Mouse (Mus musculus): ENCODE results near the gene Camkk2. TPM values are rescaled to one million over a fixed set of nuclear protein-coding genes. Genes with fewer than 3 reads are reported as not detected.

Gene Camkk2
- polyA plus RNA-seq, 1 experiment from 2014 or later: 48.7 TPM

GRCm38 (mm10) chr5:122704571-122704970 is 74.6 kb downstream of the Camkk2 start:
- Histone ChIP-seq H3K27ac (no peak overlapping the region), H3K4me2 (replicated peaks) (no peak overlapping the region), H3K4me1 (peaks cover 6% of the 10 kb centered on the region), H3K36me3 (no peaks in the 10 kb centered on the region), H3K4me3 (no peak overlapping the region), H3K9ac (no peak overlapping the region), H3K9me3 (replicated peaks) (no peaks in the 10 kb centered on the region), H3K27me3 (no peaks in the 10 kb centered on the region)
- 77% methylated on average over 4 of the region's 4 CpGs for WGBS
- no peak for ATAC-seq (ENCODE audit: low FRiP score)

DNA sequence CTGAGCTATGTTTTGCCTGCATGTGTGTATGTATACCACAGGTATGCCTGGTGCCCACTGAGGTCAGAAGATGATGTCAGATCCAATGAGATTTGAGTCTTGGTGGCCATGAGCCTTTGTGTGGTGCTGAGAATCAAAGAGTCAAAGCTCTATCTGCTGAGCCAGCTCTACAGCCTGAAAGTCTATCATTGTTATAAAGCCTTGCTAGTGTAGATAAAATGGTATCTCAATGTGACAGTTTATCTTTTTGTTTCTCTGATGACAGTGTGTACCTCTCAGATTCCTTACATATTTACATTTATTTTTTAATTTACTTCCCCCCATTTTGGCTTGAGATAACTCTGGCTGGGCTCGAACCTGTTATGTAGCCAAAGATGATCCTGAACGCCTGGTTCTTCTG is 75.6 kb downstream of the Camkk2 start:
- no peak overlapping the region for H3K4me3 ChIP-seq
- no peak overlapping the region for H3K27ac ChIP-seq
- WGBS: 78% methylated on average over 2 of the region's 2 CpGs
- no peak overlapping the region for H3K9ac ChIP-seq
- peaks cover 6% of the 10 kb centered on the region for H3K4me1 ChIP-seq
- H3K9me3 ChIP-seq (replicated peaks): no peaks in the 10 kb centered on the region
- no peaks in the 10 kb centered on the region for H3K27me3 ChIP-seq
- ATAC-seq (ENCODE audit: low FRiP score): no peak
- no peaks in the 10 kb centered on the region for H3K36me3 ChIP-seq
- H3K4me2 ChIP-seq (replicated peaks): no peak overlapping the region

- H3K4me2 ChIP-seq (replicated peaks): no peak overlapping the region
- no peak overlapping the region for H3K4me3 ChIP-seq
- no peaks in the 10 kb centered on the region for H3K27me3 ChIP-seq
- H3K9ac ChIP-seq: no peak overlapping the region
- H3K4me1 ChIP-seq: peaks cover 5% of the 10 kb centered on the region
- ATAC-seq (ENCODE audit: low FRiP score): no peak
- no peak overlapping the region for H3K27ac ChIP-seq
- no peaks in the 10 kb centered on the region for H3K9me3 ChIP-seq (replicated peaks)
- H3K36me3 ChIP-seq: no peaks in the 10 kb centered on the region
- WGBS: 86% methylated on average over 6 of the region's 6 CpGs
Observed at GRCm38 (mm10) chr5:122702156-122702555, 77.1 kb downstream of the Camkk2 start.

DNA sequence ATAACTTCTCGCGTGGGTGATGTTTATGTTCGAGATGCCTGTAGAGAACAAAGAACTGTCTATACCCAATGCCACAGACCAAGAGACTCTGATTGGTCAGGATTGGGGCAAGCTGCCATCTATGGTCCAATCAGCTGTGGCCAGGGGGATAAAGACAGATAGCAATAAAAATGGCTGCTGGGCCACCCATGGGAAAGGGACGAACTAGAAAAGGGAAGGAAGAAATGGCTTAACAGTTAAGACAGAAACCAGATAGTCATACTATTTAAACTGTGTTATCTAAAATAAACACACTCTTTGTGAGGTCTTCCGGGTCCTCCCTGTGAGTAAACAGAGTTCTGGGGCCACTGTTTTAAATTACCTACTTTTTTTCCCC is 78.4 kb downstream of the Camkk2 start:
- Histone ChIP-seq H3K4me3 (no peak overlapping the region), H3K27me3 (no peaks in the 10 kb centered on the region), H3K27ac (no peak overlapping the region), H3K9me3 (replicated peaks) (no peaks in the 10 kb centered on the region), H3K4me2 (replicated peaks) (no peak overlapping the region), H3K4me1 (no peaks in the 10 kb centered on the region), H3K36me3 (no peaks in the 10 kb centered on the region), H3K9ac (no peak overlapping the region)
- 73% methylated on average over 5 of the region's 5 CpGs for WGBS
- no peak for ATAC-seq (ENCODE audit: low FRiP score)

DNA sequence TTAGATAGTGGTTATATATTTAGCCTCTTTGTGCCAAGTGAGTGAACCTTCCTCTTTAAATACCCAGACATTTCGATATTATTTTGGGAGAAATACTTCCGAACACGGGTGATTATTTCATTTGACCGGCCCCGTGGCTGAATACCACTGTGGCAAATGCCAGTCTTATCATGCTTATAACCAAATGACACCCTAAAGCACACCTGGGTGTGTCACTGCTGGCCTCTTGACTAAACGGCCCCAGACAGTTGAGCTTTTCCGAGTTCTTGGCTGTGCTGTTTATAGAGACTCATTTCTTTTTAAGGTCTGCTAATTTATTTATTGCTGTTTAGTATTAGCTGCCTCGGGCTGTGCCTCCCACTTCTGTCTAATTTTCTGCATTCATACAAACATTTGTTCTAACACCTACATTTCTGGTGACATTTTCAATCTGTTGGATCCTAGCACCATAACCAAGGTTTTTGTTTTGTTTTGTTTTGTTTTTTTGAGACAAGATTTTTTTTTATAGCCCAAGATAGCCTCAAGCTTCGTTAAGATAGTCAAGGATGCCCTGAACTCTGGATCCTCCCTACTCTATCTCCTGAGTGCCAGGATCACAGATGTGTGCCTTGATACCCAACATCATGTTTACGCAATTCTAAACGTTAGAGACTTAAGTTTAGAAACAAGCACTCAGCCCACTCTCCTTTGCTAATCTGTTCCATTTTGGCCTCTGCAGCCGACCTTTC is 78.9 kb downstream of the Camkk2 start:
- H3K4me3 ChIP-seq: no peak overlapping the region
- H3K4me1 ChIP-seq: no peaks in the 10 kb centered on the region
- H3K4me2 ChIP-seq (replicated peaks): no peak overlapping the region
- no peak for ATAC-seq (ENCODE audit: low FRiP score)
- H3K27ac ChIP-seq: no peak overlapping the region
- no peaks in the 10 kb centered on the region for H3K27me3 ChIP-seq
- H3K9me3 ChIP-seq (replicated peaks): no peaks in the 10 kb centered on the region
- H3K9ac ChIP-seq: no peak overlapping the region
- 88% methylated on average over 12 of the region's 12 CpGs for WGBS
- H3K36me3 ChIP-seq: no peaks in the 10 kb centered on the region

DNA sequence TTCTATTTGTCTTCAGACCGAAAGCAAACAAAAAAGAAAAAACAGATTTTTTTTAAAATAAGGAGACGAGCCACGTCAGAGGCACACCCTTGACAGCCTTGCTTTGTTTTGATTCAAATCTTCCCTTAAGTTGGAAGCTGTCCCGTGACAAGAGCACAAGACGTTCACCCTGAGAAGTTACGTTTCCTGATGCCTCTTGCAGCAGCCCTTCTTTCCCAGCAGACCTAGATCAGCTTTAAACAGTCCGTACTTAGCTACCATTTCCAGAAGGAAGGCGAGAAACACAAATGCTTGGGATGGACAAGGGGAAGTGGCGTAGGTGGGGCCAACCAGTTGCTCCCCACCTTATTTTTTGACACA is 80.5 kb downstream of the Camkk2 start:
- Histone ChIP-seq H3K4me1 (peaks cover 2% of the 10 kb centered on the region), H3K27me3 (no peaks in the 10 kb centered on the region), H3K27ac (no peak overlapping the region), H3K4me2 (replicated peaks) (no peak overlapping the region), H3K4me3 (no peak overlapping the region), H3K36me3 (no peaks in the 10 kb centered on the region), H3K9me3 (replicated peaks) (no peaks in the 10 kb centered on the region), H3K9ac (no peak overlapping the region)
- no peak for ATAC-seq (ENCODE audit: low FRiP score)
- WGBS: 78% methylated on average over 9 of the region's 9 CpGs

DNA sequence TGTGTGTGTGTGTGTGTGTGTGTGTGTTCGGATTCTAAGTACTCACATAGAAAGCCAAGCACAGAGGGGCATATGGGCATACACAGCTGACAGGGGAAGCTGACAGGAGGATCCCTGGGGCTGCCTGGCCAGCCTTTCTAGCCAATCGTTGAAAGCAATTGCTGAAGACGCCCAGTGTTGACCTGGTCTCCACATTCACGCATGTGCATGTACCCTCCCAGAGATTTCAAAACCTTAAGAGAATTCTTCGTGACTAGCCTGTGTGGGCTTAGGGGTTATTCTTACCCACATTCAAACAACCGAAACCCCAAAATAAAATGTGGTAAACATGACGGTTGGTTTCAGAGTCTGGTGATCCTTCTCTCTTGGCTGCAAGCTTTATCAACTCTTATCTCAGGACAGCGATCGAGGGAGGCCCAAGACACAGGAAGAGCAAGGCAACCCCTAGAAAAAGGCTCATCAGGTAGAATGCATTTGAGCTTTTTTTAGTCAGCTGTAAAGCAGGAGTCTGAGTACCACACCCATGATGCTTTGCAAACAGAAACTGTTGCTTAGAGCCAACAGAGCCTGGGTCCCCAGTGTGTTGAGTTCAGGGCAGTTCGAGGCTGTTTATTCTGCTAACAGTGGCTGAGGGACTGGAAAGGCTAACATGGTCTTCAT is 81.0 kb downstream of the Camkk2 start:
- H3K4me3 ChIP-seq: no peak overlapping the region
- peaks cover 7% of the 10 kb centered on the region for H3K4me1 ChIP-seq
- H3K9ac ChIP-seq: no peak overlapping the region
- H3K27ac ChIP-seq: no peak overlapping the region
- no peaks in the 10 kb centered on the region for H3K27me3 ChIP-seq
- H3K4me2 ChIP-seq (replicated peaks): no peak overlapping the region
- no peak for ATAC-seq (ENCODE audit: low FRiP score)
- H3K36me3 ChIP-seq: no peaks in the 10 kb centered on the region
- H3K9me3 ChIP-seq (replicated peaks): no peaks in the 10 kb centered on the region
- 89% methylated on average over 10 of the region's 10 CpGs for WGBS

DNA sequence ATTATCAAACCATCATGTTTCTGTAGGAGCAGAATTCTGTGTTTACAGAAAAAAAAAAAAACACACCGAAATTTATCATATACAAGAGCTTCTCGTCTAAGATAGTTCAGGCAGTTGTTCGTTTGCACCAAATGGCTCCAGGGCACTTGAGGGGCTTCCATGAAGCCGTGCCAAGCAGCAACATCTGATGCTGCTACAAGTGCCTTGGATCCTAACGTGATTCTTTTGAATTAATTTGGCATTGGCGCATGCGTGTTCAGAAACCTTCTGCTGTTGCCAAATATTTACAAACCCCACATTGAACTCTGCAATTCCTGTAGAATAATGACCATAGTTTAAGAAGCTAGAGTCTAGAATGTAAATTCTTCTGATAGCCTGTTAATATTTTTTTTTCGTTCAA is 83.7 kb downstream of the Camkk2 start:
- no peak overlapping the region for H3K4me2 ChIP-seq (replicated peaks)

GRCm38 (mm10) chr5:122693431-122694207 is 85.6 kb downstream of the Camkk2 start:
- Histone ChIP-seq H3K27me3 (no peaks in the 10 kb centered on the region), H3K36me3 (no peaks in the 10 kb centered on the region), H3K27ac (peak overlapping the region; percentile 81), H3K9ac (no peak overlapping the region), H3K4me3 (no peak overlapping the region), H3K4me1 (peaks cover 12% of the 10 kb centered on the region), H3K4me2 (replicated peaks) (no peak overlapping the region), H3K9me3 (replicated peaks) (no peaks in the 10 kb centered on the region)
- WGBS: 21% methylated on average over 13 of the region's 13 CpGs
- ATAC-seq (ENCODE audit: low FRiP score): peak; percentile 84

More for the DNA sequence above, 83.7 kb downstream of the Camkk2 start:
- Histone ChIP-seq H3K27me3 (no peaks in the 10 kb centered on the region), H3K27ac (no peak overlapping the region), H3K9ac (no peak overlapping the region), H3K9me3 (replicated peaks) (no peaks in the 10 kb centered on the region), H3K36me3 (no peaks in the 10 kb centered on the region), H3K4me1 (peaks cover 12% of the 10 kb centered on the region), H3K4me3 (no peak overlapping the region)
- WGBS: 82% methylated on average over 8 of the region's 8 CpGs
- no peak for ATAC-seq (ENCODE audit: low FRiP score)

- no peak for ATAC-seq (ENCODE audit: low FRiP score)
- H3K27me3 ChIP-seq: no peaks in the 10 kb centered on the region
Observed at GRCm38 (mm10) chr5:122690486-122690885, 88.7 kb downstream of the Camkk2 start.

GRCm38 (mm10) chr5:122689153-122689552 is 90.1 kb downstream of the Camkk2 start:
- WGBS: 96% methylated on average over 7 of the region's 7 CpGs
- no peak overlapping the region for H3K27ac ChIP-seq

More at GRCm38 (mm10) chr5:122690486-122690885, 88.7 kb downstream of the Camkk2 start:
- WGBS: 53% methylated on average over 6 of the region's 6 CpGs
- Histone ChIP-seq H3K4me1 (peaks cover 12% of the 10 kb centered on the region), H3K9ac (no peak overlapping the region), H3K4me3 (no peak overlapping the region), H3K27ac (no peak overlapping the region), H3K4me2 (replicated peaks) (no peak overlapping the region), H3K36me3 (no peaks in the 10 kb centered on the region), H3K9me3 (replicated peaks) (no peaks in the 10 kb centered on the region)

DNA sequence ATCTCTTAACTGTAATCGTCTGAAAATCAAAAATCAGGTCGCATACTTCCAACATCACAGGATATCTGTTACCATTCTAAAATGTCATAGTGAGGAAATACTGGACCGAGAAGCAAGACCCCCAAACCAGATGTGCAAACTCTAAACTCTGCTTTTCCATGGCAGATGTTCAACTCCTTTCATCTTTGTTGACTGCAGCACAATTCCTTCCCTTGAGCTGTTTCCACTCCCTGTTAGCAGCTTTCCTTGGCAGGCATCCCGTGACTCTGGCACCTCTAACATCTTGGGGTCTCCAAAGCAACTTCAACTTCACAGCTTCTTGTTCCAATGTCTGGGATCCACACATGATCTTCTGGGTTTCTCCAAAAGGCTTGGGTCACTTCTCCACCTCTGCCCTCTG is 91.8 kb downstream of the Camkk2 start:
- WGBS: 85% methylated on average over 4 of the region's 4 CpGs
- Histone ChIP-seq H3K9ac (no peak overlapping the region), H3K36me3 (no peaks in the 10 kb centered on the region), H3K4me1 (no peaks in the 10 kb centered on the region), H3K4me2 (replicated peaks) (no peak overlapping the region), H3K4me3 (no peak overlapping the region), H3K27ac (no peak overlapping the region), H3K9me3 (replicated peaks) (no peaks in the 10 kb centered on the region), H3K27me3 (no peaks in the 10 kb centered on the region)
- no peak for ATAC-seq (ENCODE audit: low FRiP score)

More at GRCm38 (mm10) chr5:122689153-122689552, 90.1 kb downstream of the Camkk2 start:
- no peaks in the 10 kb centered on the region for H3K27me3 ChIP-seq
- H3K9ac ChIP-seq: no peak overlapping the region
- H3K4me2 ChIP-seq (replicated peaks): no peak overlapping the region
- no peaks in the 10 kb centered on the region for H3K36me3 ChIP-seq
- no peak overlapping the region for H3K4me3 ChIP-seq
- H3K9me3 ChIP-seq (replicated peaks): no peaks in the 10 kb centered on the region
- ATAC-seq (ENCODE audit: low FRiP score): no peak
- peaks cover 12% of the 10 kb centered on the region for H3K4me1 ChIP-seq
